Mouse (Mus musculus) cerebellum, adult 18-20 months (tissue): ENCODE data around the gene Rras.

Source experiments
- DNase-seq, 2 experiments: peaks; one replicate each; pipeline ENCODE4 v3.0.0; 2021

The Rras gene

GRCm38 (mm10) chr7:45017242-45018061 is at the start of gene Rras:
Gene Rras (plus strand): TSS chr7:45017961.
- peak; percentile 70 to 88 for DNase-seq

- peak; percentile 76 to 87 for DNase-seq
These were observed 47.5 kb upstream of the Rras start for GRCm38 (mm10) chr7:44970231-44970691.

DNA sequence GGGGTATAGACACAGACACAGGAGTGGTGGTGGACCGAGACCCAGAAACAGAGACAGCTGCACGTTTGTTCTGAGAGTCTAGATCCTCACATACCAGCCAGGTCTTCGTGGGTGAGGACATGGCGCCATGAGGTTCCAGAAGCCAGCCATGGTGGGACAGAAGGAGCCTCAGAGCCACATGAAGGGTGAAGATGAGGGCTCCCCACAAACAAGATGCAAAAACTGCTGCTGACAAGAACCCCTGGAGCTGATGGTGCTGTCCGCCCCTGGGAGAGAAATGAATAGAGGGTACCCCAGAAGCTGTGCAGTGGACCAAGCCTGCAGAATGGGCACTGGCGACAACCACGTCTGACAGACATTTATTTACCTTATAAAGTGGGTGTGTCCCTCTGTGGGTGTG is 46.6 kb upstream of the Rras start:
- DNase-seq, result no peak

- DNase-seq, result peak in 1 of 2 experiments; percentile 47
These were observed 44.2 kb upstream of the Rras start for GRCm38 (mm10) chr7:44973415-44974130.

DNA sequence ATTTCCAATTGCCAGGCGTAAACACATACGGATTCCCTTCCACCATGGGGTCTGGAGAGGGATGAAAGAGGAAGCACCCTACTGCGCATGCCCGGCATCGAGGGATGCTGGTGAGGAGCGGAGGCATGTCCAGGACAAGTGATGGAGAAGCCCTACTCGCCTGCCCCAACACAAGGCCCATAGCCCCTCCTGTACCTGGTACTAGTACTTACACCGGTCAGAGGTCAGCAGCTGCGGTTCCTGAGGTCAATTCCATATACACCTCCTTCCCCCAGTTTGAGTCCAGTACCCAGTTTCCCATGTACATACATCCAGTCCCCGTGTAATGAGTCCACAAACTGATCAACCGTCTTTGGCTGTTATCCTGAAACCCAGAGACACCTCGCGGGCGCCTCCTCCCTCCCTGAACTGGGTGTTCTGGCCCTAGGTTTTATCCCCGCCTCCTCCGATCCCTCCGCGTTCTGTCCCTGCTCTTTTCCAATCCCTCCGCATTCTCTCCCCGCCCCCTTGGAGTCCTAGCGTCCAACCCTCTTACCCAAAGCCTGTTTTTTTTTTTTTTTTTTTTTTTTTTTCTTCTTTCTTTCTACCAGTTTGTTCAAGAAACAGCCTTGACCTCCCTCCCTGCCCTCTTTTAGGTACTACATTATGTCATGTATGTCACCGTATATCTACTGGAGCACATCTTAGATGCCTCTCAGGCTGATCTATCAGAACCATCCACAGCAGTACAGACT is 43.2 kb upstream of the Rras start, which contains the start of gene Cpt1c:
Gene Cpt1c, minus strand, starts transcription at position 469 of the 734 bp plus-strand sequence.
- peak; percentile 88 to 92 for DNase-seq

- peak in 1 of 2 experiments; percentile 38 for DNase-seq
These were observed 42.7 kb upstream of the Rras start for GRCm38 (mm10) chr7:44975117-44975419.

- DNase-seq, result no peak
These were observed 39.5 kb upstream of the Rras start for GRCm38 (mm10) chr7:44978300-44978699.

DNA sequence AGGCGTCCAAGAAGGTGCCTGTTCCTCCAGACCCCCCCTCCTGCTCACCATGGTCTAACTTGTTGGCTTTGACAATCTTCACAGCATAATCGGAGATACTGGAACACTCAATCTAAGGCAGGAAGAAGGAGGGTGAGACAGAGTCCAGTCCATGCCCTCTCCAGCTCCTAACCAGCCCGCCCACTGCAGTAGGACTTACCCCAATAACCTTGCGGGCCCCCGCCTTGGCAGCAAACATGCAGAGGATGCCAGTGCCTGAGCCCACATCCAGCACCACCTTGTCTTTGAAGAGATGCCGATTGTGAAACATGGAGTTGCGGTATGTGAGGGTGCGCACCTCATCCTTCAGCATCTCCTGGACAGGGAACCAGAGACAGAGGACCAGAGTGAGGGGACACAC is 36.2 kb upstream of the Rras start:
- DNase-seq, result no peak

DNA sequence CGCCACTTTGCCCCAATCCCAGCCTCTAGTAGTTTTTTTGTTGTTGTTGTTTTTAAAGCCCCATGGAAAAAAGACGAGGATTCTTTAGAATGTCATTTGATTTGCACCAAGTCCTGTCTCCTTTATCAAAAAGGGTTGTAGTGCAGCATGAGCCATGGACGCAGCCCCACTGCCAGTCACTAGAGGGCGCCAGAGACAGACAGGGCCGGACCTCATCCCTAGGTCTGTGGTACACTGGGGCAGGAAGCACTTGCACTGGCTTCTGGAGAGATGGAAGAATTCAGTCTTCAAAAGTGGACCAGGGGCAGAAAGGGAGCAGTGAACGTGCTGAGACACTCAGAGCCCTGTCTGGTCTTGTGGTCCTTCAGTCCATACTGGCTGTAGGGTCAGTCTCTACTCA is 34.7 kb upstream of the Rras start:
- DNase-seq, result peak; percentile 88 to 89

DNA sequence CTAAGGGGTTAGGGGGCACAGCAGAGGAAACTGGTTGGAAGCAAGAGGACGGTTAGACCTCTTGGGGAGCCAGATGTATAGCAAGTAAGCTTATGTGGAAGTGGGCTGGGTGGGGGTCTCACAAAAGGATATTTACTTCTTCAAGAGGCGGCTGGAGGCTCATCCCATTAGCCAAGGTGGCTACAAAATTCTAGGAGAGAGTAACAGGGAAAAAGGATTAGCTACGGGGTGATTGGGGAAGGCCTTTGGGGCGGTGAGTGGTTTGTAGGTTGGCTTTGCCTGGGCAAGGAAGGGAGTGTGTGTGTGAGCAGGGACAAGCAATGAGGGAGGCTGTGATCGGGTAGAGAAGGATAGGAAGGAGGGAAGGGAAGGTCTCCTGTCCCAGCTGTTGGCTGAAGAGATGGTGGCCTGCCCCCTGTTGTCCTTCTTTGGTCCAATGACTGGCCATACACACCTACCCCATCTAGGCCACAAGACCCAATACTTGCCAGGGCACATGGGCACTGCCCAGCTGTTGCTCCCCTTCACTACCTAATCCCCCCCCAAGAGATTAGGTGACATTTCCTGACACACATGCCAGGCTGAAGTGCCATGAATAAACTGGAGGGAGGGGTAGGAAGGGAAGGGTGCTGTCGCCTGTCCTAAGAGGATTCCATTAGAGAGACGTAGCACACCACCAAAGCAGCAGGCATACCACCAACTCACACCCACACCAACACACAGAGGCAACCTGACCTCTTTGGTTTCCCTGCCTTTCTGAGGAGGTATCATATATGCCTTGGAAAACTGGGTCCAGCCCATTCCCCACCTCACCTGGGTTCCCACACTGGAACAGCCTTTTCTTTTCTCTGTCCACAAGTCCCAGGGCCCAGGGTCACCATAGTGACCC is 33.6 kb upstream of the Rras start:
- no peak for DNase-seq

- no peak for DNase-seq
These were observed 33.0 kb upstream of the Rras start for GRCm38 (mm10) chr7:44984833-44985164.

DNA sequence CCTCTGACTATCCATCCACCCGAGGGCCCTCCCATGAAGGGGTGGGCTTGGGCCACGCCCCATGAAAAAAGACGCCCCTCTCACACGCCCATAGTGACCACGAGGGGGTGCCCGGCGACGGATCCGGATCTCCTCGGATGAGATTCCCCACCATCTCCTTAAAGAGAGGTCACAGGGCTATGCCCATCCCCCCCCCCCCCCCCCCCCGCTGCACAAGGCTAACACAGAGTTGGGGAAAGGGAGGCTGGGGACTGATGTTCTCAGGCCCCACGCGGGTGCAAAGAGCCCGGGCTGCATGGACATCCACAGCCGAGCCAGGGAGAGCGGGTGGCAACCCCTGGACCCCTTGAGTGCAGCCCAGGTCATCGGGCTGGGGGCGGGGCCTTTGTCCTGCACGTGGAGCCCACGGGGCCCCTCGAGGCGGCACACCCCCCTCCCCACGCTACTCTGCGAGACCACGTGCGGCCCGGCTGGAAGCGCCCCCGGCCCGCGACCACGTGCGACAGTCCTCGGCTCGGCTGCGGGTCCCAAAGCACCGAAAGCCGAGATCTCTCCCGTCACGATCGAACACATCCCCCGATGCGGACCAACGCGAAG is 32.1 kb upstream of the Rras start:
- DNase-seq, result peak; percentile 61 to 66

- peak; percentile 96 to 99 for DNase-seq
These were observed 31.4 kb upstream of the Rras start, which contains the start of gene Prmt1 for GRCm38 (mm10) chr7:44986192-44986878. Gene Prmt1 (minus strand): TSS chr7:44986568.

DNA sequence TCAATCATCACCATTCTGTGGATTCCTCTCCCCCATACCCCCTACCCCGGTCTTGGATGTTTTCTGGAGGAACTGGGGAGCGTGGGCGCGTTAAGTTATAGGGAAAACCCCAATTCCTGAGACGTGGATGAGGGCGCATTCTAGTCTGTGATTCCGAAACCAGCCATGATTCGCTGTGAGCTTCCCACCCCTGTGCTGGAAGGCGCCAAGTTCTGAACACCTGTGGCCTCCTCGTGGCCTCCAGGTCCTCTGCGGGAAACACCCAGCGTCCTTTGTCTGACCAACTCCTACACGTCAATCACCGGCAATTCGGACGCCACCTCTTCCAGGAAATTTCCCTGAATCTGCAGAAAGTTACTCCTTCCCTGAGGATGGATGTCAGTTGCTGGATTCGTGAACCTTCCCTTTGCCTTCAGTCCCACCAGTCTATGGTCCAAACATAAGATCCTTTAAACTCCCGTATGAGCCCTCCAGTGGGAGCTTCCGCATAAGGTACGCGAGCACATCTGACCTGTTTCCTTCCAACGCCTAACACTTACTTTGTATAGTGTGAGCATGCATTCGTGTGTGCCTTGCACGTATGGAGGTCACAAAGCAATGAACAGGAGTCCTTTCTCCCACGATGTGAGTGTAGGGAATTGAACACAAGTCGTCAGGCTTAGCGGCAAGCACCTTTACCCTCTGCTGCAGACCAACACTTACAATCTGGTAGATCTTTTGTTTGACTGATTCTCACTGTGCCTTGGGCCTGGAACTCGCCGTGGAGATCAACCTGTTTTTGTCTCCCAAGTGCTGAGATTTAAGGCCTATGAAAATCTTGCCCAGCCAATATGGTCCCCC is 30.7 kb upstream of the Rras start:
- no peak for DNase-seq

DNA sequence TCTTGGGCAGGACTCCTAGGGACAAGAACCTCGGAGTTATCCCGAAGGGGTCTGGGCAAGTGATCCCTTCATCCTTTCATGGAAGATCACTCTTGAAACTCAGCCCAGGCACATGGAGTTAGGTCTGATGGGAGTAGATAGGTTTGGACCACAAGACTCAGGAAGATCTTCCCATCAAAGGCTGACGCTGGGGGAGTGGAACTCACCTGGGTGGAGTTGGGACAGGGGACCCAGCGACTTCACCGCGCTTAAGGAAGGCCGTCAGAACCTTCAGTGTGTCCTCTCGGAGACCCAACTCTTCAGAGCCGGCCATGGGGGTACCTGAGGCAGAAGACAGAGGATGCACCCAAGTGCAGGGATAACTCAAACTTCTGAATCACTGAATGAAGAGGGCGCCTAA is 21.1 kb upstream of the Rras start:
- no peak for DNase-seq

DNA sequence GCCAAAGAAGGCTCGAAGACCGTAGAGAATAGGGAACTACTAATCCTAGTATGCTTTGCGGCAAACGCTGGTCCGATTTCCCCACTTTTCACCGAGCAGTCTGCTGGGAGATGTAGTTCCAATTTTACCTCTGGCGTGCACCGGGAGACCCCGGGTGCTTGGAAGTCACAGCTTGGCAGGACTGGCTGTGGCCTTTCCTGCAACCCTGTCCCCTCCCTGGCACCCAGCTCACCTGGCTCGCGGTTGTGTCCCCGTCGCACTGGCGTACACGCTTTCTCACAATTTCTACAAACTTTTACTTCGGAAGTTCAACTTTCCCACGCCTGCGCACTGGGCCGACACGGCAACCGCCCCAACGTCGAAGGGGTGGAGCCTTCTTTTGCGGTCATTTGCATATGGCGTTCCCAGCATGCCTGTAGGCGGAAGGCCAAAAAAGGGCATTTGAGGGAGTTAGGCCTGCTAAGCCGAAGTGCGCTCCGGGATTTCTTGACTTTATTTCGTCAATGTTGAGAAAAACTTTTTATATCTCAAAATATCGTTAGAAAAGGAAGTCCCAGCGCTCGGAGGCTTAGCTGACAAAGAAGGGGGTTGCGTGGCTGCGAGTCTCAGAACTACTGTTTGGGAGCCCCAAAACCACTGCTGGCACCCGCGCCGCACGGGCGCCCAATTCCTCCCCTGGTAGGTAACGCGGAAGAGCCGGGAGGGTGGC is 20.4 kb upstream of the Rras start, which contains the start of gene Irf3:
Gene Irf3, plus strand, starts transcription at position 418 of the 709 bp plus-strand sequence.
- peak; percentile 96 to 98 for DNase-seq

- DNase-seq, result no peak
These were observed 19.8 kb upstream of the Rras start for GRCm38 (mm10) chr7:44997940-44998428.

DNA sequence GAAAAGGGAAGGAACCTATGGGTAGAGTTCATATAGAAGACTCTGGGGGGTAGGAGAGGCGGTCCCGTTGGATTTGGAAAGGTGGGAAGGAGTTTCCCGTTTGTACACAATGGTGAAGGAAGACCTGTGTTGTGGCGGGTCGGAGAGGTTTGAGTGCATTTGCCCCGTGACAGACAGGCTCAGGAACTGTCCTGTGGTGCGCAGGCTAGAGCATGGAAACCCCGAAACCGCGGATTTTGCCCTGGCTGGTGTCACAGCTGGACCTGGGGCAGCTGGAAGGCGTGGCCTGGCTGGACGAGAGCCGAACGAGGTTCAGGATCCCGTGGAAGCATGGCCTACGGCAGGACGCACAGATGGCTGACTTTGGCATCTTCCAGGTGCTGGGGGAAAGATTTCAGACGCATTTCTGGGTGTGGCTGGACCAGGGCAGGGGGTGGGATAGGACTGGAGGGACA is 19.2 kb upstream of the Rras start, which contains the start of gene Bcl2l12:
Gene Bcl2l12, minus strand, starts transcription at position 212 of the 455 bp plus-strand sequence.
- peak in 1 of 2 experiments; percentile 52 for DNase-seq

- DNase-seq, result no peak
These were observed 18.0 kb upstream of the Rras start for GRCm38 (mm10) chr7:44999753-45000152.
